Mouse (Mus musculus) heart, postnatal 10 days (tissue): ENCODE data around the gene Sit1. TPM values are rescaled to one million over a fixed set of nuclear protein-coding genes. Genes with fewer than 3 reads are reported as not detected.
"Not testable (repeated sequence)": the region's sequence is repeated elsewhere in the genome, so short reads cannot be mapped to it uniquely, and the experiment has no call there.

Experiments used
- DNase-seq, 2 experiments: peaks; one replicate each; pipeline ENCODE4 v3.0.0; 2021
- intact Hi-C: fragments of 180-260 bp; cut with DNase I; formaldehyde crosslinking; loops from one replicate; pipeline ENCODE4 v1.15.1; 2025
- total RNA-seq, 2 experiments: library from RNA; stranded (reverse); gene quantifications; 2 replicates each; pipeline ENCODE4 v1.2.3; 2021

Sit1 gene
- total RNA-seq, 2 experiments from 2014 or later, result 0.38 TPM; not detected in 1

DNA sequence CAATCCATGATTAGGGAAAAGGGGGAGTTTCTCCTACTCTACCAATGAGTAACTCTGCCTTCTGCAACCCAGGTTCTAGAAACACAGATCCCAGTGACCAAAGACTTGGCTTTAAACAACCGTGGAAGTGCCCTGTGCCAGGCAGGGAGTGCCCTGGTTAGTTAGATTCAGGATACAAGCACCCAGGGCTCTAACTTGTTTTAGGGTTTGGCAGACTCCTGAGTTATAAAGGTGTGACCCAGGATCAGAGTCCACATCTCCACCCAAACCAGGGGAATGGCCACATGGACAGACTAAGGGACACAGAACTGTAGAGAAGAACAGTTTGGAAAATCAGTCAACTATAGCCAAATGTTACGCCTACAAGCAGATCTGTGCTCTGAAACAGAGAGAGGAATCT lies 19.5 kb upstream of the Sit1 start:
- DNase-seq, result no peak
- intact Hi-C loops, result no loop called here

DNA sequence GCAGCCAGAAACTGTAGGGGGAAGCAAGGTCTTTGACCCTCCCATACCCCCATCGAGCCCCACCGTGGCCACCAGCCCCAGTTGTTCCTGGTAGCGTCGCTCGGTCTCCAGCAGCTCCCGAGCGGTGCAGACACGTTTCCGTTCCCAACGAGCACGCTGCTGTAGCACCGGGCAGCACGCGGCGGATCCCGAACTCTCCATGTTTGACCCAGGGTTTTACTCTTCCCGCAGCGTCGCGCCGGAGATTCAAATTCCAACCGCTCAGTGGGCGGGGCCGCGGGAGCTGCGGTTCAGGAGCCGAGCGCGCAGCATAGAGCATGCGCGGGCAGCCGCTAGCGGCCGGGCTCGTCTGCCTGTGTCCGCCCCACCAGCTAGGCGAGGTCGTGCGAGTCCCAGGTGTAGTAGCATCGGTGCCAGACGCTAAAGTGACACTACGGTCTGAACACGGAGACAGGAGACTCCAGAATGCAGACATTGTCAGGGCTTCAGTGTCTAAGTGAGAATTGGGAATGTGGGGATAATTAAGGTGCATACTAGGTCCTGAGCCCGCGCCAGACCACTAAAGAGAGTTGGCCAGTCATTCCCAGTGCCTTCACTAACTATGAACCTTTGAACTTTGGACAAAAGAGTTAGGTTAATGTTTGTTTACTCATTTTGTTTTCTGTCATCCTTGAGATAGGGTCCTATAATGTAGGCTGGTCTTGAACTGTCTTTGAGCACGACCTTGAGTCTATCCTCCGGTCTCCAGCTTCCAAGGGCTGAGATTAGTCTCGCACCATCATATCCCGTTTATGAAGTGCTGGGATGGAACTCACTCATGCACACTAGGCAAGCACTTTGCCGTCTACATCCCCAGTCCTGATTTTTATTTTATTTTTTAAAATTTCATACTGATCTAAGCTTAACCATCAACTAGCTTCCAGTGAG lies 16.1 kb upstream of the Sit1 start, which contains the start of gene Arhgef39:
Gene Arhgef39, minus strand, starts transcription at position 289 of the 927 bp plus-strand sequence.
- intact Hi-C loops, result no loop called here
- peak; percentile 87 to 90 for DNase-seq

DNA sequence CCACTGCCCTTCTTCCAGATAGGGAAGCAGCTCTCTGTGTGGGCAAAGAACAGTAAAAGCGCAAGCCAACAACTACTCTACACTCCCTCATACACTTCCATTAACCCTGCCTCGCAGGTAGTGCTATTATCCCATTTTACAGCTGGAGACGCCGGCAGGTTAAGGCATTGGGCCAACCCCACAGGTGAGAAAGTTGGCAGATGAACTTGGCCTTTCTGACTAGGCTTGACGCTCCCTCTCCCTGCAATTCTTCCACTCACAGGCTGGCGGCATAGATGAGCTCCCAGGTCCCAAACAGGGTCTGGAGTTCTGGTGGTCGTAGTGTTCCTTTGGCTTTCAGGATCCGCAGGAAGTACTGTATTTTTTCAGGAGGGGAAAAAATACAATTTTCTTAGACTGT lies 15.4 kb upstream of the Sit1 start:
- DNase-seq, result no peak
- intact Hi-C loops, result no loop called here

DNA sequence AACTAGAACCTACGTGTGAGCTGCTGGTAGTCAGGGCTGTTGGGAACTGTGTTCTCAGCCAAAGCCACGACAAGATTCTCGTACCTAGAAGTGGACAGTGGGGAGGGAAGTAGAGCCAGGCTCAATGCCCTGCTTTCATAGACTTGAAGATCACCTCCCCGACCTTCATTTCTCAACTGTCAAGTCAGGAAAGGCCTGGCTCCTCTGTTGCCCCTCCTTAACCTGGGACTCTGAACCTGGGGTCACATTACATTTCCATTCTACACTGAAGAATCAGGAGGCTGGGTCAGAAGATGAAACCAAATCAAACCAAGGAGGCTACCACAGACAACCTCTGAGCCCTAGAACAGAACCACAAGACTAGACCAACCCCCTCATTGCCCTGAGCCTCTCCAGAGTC lies 14.4 kb upstream of the Sit1 start:
- DNase-seq, result no peak
- intact Hi-C loops, result no loop called here

DNA sequence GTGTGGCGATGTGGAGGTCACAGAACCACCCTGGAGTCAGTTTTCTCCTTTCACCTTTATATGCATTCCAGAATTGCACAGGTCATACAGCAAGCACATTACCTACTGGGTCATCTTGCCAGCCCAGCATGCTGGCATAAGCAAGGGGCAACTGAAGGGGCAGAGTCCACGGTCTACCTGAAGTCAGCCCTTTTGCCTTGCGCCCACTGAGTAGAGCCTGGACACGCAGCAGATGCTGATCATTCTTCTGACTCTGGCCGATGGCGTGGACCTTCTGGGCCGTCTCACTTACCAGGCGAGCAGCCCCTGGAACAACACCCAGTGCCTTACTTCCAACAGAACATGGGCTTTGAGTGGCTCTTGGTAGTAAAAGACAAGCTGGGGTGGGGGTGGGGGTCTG lies 13.9 kb upstream of the Sit1 start:
- DNase-seq, result no peak
- intact Hi-C loops, result no loop called here

DNA sequence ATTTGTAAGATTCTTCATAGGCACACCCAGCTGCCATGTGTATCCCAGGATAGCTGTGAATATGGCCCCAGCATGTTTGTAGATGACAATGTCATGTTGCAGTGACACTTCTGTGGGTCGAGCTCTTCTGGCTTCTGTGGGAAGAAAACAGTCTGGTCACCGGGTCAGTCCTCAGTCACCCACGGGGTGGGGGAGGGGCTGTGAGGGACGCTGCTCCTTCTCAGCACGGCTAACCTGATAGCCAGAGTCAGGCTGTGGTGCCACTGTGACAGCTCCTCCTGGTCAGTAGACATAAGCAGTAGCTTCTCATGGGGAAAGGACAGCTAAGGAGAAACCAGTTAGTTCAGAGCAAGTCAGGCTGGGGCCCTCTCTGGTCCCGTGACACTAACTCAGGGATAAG lies 13.1 kb upstream of the Sit1 start:
- intact Hi-C loops, result no loop called here
- no peak for DNase-seq

DNA sequence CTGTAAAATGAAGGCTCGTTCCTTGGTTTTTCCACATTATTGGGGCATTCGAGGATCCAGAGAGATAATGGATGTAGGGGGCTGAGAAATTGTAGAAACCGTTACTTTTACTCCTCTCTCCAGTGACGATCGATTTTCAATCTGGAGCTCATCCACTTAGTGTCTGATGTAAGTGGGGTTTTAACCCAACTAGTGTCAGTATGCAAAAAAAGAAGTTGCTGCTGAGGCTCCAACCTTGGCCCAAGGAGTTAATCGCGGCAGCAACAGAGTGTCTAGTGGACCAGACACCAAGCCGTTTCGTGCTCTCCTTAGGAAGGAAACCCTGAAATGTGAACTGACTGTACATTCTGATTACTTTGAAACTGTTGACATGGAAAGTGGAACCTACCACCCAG lies 10.3 kb upstream of the Sit1 start:
- DNase-seq, result peak in 1 of 2 experiments; percentile 32
- intact Hi-C loops, result loop anchor here (2.0 kb wide), 1 partner anchor 31 kb away; no protein-coding TSS in a partner anchor

DNA sequence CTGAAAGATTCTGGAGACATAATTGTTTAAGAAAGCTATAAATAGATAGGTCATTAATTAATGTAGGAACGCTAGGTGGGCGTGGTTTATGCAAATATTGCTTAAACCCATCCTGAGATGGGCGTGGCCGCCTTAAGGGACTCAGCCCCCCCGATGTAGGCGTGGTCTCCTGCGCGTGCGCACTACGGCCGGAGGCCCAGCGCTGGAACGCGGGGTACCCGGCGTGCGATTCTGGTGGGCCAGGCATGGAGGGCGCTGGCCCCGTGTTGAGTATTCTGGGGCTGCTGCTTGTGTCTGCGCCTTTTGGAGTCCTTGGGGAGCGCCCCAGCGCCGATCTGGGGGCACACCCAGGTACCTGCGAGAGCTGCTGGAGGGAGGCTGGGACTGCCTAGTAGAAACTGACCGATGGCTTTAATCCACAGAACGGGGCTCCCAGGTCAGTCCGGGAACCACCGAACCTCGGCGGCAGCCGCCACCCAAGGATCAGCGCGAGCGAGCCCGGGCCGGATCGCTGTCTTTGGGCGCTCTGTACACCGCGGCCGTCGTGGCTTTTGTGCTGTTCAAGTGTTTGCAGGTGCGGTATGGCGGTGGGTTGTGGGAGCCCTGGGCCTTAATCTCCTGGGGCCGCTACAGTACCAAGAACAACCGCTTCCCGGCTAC lies 9.8 kb upstream of the Sit1 start:
- intact Hi-C loops, result loop anchor here (2.0 kb wide), 1 partner anchor 31 kb away; no protein-coding TSS in a partner anchor
- peak; percentile 97 to 98 for DNase-seq

DNA sequence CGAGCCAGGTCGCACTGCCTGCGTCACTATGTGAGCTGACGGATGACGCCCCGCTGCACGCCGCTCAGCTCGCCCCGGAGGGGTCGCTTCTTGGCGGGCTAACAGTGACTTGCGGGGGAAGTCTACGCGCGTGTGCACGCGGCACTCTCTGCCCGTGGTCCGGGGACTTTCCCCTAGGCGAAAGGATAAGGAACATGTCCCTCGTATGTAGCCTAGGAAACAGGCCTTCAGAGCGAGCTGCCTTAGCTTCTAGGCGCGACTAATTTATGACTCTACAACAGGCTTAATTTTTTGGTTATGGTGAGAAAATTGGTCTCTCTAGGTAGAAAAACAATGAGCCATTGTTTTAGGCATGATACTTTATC lies 9.3 kb upstream of the Sit1 start, which contains the start of gene Ccdc107:
Gene Ccdc107, plus strand, starts transcription at position 80 of the 365 bp plus-strand sequence.
- intact Hi-C loops, result loop anchor here (2.0 kb wide), 1 partner anchor 32 kb away; no protein-coding TSS in a partner anchor
- peak; percentile 91 to 94 for DNase-seq

DNA sequence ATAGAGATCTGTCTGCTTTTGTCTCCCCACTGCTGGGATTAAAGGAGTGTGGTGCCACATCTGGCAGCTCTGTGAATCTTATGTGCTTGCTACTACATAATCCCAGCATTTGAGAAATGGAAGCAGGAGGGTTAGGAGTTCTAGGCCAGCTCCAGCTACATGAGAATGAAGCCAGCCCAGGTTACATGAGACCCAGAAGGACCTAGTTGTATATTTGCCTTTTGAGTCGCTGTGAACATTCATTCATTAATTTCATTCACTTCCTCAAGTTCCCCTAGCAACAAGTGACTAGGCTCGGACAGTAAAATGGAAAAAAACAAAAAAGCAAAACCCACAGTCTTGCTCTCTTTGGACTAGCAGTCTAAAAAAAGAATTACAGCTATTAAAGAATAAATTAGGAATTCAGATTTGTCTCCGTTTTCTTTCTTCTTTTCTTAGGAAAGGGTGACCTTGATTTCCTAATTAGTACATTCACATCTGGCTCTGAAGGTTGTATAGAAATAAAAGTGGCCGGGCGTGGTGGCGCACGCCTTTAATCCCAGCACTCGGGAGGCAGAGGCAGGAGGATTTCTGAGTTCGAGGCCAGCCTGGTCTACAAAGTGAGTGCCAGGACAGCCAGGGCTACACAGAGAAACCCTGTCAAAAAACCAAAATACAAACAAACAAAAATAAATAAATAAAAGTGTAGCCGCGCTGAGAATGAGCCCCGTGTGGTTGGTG lies 8.7 kb upstream of the Sit1 start:
- DNase-seq, result no peak
- intact Hi-C loops, result loop anchor here (2.0 kb wide), 1 partner anchor 33 kb away; no protein-coding TSS in a partner anchor

DNA sequence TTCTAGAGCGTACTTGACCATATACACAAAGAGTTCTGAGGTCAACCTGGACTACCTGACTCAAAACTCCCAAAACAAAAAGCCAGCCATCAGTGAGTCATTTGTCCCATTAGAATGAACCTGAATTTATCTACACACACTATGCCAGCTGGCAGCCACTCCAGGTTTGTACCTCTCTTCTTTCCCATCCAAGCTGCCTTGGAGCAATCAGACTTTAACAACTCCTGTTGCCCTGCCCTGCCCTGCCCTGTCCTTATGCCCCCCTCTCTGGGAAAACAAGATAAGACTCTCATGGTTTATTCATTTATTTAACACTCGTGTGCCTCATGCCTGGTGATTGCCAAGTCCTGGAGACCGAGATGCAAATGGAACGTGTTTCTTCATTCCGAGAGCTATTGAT lies 7.3 kb upstream of the Sit1 start:
- intact Hi-C loops, result no loop called here
- peak; percentile 57 to 58 for DNase-seq

DNA sequence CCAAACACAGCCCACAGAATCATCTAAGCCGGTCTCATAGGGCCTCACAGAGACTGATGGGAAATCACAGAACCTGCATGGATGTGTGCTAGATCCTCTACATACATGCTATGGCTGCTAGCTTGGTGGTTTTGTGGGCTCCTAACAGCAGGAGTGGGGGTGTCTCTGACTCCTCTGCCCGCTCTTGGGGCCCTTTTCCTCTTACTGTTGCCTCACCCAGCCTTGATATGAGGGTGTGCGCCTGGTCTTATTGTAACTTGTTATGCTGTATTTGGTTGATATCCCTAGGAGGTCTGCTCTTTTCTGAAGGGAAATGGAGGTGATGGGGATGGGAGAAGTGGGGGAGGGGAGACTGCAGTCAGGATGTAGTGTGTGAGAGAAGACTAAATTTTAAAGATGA lies 6.1 kb upstream of the Sit1 start:
- no peak for DNase-seq
- intact Hi-C loops, result loop anchor here (1.0 kb wide), 1 partner anchor 69 kb away; no protein-coding TSS in a partner anchor

DNA sequence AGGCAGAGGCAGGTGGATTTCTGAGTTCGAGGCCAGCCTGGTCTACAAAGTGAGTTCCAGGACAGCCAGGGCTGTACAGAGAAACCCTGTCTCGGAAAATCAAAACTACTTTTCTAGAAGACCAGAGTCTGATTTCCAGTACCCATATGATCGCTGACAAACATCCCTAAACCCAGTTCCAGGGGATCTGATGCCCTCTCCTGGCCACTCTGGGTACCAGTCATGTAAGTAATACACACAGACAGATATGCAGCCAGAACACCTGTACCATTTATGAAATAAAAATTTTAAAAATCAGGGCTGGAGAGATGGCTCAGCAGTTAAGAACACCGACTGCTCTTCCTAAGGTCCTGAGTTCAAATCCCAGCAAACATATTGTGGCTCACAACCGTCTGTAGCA lies 2.1 kb upstream of the Sit1 start:
- intact Hi-C loops, DNase-seq: not testable (repeated sequence)

DNA sequence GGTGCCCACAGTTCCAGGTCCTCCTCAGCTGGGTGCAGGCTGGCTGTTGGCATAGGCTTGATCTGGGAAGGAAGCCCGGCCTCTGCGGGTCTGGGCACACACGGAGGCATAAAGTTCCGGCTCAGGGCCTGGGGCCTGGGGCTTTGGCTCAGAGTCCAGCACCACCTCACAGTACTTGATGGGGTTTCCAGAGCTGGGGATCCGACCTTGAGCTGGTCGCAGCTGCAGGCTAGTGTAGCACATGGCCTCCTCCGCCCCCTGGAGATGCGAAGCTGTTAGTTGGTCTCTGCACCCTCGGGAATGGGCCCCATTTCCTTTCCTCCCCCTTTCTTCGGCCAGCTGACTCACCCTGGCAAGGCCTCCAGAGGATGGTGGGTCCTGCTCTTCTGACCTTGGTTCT lies 943 bp downstream of the Sit1 start:
- no peak for DNase-seq
- intact Hi-C loops, result no loop called here

DNA sequence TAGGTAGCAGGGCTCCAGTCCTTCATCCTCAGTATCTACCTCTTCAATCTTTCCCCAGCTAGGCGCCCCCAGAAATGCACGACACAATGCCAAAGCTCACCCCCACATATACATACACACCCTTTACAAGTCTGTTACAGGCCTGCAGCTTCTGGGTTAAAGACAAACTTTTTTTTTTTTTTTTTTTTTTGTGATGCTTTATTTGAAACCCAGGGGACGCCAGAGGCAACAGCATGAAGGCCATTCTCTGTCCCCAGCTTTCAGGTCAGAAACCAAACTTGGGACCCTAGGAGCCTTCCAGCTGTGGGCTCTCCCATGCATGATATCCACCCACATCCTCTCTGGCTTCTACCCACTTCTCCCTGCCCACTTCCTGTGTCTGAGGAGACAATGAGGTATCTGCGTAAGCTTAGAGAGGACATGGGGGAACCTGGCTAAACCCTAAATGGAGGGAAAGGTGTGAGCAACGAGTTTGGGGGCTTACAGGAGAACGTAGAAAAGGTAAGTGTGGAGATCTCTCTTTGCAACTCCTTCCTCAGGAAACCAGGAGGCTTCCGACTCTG lies 1.6 kb downstream of the Sit1 start:
- intact Hi-C loops, result no loop called here
- no peak for DNase-seq

DNA sequence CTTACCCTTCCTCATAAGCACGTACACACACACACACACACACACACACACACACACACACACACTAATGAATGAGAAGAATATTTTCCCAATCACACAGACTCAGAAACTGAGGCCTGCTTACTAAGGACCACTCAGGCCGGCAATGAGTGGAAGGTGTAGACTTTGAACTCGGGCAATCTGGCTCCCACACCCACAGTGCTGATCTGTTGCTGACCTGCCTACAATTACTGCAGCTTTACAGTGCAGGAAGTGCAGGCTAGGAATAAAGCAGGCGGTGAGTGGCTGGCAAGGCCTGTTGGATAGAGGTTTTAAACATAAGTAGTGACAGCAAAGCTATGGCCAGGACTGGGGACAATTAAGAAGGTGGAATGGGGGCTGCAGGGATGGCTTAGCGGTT lies 2.5 kb downstream of the Sit1 start:
- intact Hi-C loops, result no loop called here
- DNase-seq, result no peak

DNA sequence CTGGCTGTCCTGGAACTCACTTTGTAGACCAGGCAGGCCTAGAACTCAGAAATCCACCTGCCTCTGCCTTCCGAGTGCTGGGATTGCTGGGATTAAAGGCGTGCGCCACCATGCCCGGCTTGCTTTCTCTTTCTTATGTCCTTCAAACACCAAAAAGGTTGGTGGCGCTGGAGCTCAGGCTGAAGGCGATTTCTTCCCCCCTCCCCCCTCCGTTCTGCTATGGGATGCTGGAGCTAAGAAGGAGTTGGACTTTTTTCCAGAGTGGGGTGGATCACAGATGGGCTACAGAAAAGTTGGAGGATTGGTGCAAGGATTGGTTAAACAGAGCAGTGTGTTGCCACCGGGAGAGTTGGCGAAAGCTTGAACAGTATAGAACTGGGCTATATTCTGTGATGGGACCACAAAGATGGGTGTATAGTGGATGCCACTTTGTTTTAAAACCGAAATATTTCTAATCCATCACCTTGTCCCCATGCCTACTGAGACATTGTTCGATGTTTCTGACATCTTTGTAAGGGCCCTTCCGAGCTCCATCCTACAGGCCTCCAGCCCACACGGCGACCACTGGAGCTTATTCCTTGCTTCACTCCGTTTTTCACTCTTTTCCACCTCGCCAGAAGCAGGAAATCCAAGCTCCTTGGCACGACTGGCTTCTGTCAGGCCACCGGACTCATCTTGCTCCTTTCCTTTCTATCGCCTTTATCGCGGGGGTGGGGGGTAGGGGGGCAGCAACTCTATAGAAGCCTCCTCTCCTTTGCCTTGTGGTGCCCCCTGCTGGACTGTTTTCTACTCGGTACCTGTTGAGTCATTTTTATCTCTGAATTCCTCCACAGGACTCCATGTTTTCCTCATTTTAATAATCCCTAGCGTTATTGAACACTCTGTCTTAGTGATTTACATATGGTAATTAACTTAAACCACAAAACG lies 4.4 kb downstream of the Sit1 start:
- intact Hi-C loops, result loop anchor here (1.0 kb wide), 1 partner anchor 37 kb away; no protein-coding TSS in a partner anchor
- peak; percentile 69 to 84 for DNase-seq

DNA sequence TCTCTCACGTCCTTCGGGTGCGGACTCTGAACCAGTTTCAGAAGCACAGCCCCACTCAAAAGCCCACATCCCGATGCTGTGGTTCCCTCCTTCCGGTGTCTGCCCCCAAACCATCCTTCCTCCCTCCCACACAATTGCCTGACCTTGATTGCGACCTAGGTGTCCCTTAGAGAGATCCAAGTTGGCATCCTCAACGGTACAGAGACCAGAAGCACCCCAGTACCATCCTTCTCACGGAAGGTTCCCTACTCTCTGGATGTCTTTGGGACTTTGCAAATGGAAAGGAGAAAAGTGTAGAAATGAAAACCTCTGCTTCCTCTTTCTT lies 5.0 kb downstream of the Sit1 start:
- DNase-seq, result no peak
- intact Hi-C loops, result no loop called here

DNA sequence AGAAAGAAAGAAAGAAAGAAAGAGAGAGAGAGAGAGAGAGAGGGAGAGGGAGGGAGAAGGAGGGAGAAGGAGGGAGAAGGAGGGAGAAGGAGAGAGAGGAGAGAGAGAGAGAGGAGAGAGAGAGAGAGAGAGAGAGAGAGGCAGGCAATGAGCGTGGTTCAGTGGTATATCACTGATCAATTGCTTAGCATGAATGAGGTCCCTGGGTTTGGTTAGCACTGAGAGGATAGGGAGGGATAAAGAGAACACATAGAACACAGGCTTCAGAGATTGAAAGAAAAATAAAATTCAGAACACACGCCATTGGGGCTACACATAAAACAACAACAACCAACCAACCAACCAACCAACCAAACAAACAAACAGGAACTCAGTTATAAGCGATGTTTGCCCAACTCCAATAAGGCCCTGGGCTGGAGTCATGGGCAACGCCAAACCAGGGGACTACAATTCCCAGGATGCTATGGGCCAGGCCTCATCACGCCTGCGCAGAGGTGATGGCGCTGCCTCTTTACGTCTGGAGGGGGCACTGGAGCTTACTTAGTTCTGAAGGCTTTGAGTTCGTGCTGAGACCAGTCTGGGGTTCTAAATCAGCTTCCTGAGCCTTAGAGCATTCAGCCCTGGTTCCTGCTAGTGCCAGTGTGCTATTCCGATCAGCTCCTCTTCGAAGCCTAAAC lies 5.5 kb downstream of the Sit1 start:
- DNase-seq, result peak; percentile 91 to 93
- intact Hi-C loops, result no loop called here
